Mouse (Mus musculus) midbrain, embryonic 11.5 days (tissue): Measurements from ENCODE around the gene Eppin. TPM values are rescaled to one million over a fixed set of nuclear protein-coding genes. Genes with fewer than 3 reads are reported as not detected.
A peak's percentile ranks its signal among the peaks of the same experiment; 100 is the strongest.
"Not testable (repeated sequence)": the region's sequence is repeated elsewhere in the genome, so short reads cannot be mapped to it uniquely, and the experiment has no call there.

Experiments used
- ATAC-seq: fragments of 200-750 bp; cut with Nextera tagmentation; 2 replicates; pipeline ENCODE4 v1.8.0; 2017; ENCODE audit warnings: moderate TSS enrichment, moderate library complexity; ENCODE audit not compliant: low FRiP score
- DNase-seq: peaks from one replicate; pipeline ENCODE4 v3.0.0; 2015; ENCODE audit warnings: low spot score; ENCODE audit errors: missing footprints
- H3K27ac ChIP-seq: fragments of 300-500 bp; sonication (generic); 2 replicates; pipeline ENCODE4 v1.5.1; 2014; ENCODE audit warnings: low read depth, low read length
- H3K27me3 ChIP-seq: fragments of 300-500 bp; sonication (generic); 2 replicates; pipeline ENCODE4 v1.6.1; 2014; ENCODE audit warnings: mild to moderate bottlenecking, low read length, moderate library complexity, mixed read lengths; ENCODE audit not compliant: control insufficient read depth, insufficient read depth
- H3K36me3 ChIP-seq: fragments of 300-500 bp; sonication (generic); 2 replicates; pipeline ENCODE4 v1.6.1; 2014; ENCODE audit warnings: mild to moderate bottlenecking, low read length, moderate library complexity, mixed read lengths; ENCODE audit not compliant: control insufficient read depth, insufficient read depth
- H3K4me1 ChIP-seq: fragments of 300-500 bp; sonication (generic); 2 replicates; pipeline ENCODE4 v1.6.1; 2014; ENCODE audit warnings: low read length; ENCODE audit not compliant: control insufficient read depth, insufficient read depth
- H3K4me2 ChIP-seq: fragments of 300-500 bp; sonication (generic); 2 replicates; pipeline ENCODE4 v1.6.1; 2014; ENCODE audit warnings: mild to moderate bottlenecking, moderate library complexity
- H3K4me3 ChIP-seq: fragments of 300-500 bp; sonication (generic); 2 replicates; pipeline ENCODE4 v1.5.1; 2014; ENCODE audit warnings: low read depth, low read length
- H3K9ac ChIP-seq: fragments of 300-500 bp; sonication (generic); 2 replicates; pipeline ENCODE4 v1.6.1; 2014; ENCODE audit warnings: low read length
- H3K9me3 ChIP-seq: fragments of 300-500 bp; sonication (generic); 2 replicates; pipeline ENCODE4 v1.6.1; 2016; ENCODE audit warnings: low read length; ENCODE audit not compliant: control insufficient read depth
- WGBS: fragments of 180-500 bp; shearing (Covaris S2); extraction: QIAGEN DNeasy Blood & Tissue Kit; methylation state at CpG from one replicate; pipeline ENCODE4 v1.1.7; 2014; 5-methylcytosine and 5-hydroxymethylcytosine counted together
- polyA plus RNA-seq: library from polyadenylated mRNA; unstranded; fragments of >200 nt; fragmentation: Nextera tagmentation; extraction: Ambion mirVana; gene quantifications from 2 replicates; pipeline ENCODE4 v1.2.1, GENCODE M21; 2014

The Eppin gene
- polyA plus RNA-seq: not detected in 2 replicates

GRCm38 (mm10) chr2:164593494-164593893 is at the start of gene Eppin:
Gene Eppin, minus strand, starts transcription at chr2:164593594.
- ATAC-seq (no peak), DNase-seq (no peak)
- no peaks in the 10 kb centered on the region for H3K36me3 ChIP-seq
- no peak within 1 kb of the TSS for H3K4me2 ChIP-seq
- no peaks in the 10 kb centered on the region for H3K9me3 ChIP-seq
- WGBS: 80% methylated on average over 4 of the region's 4 CpGs
- no peak within 1 kb of the TSS for H3K4me3 ChIP-seq
- H3K27ac ChIP-seq: no peak within 1 kb of the TSS
- no peak within 1 kb of the TSS for H3K9ac ChIP-seq
- H3K4me1 ChIP-seq: no peaks in the 10 kb centered on the region
- H3K27me3 ChIP-seq: no peaks in the 10 kb centered on the region

- no peaks in the 10 kb centered on the region for H3K36me3 ChIP-seq
- 84% methylated on average over 13 of the region's 13 CpGs for WGBS
- no peaks in the 10 kb centered on the region for H3K4me1 ChIP-seq
- no peak overlapping the region for H3K9ac ChIP-seq
- no peaks in the 10 kb centered on the region; the same call in 1 of the 2 replicates for H3K9me3 ChIP-seq
- ATAC-seq: no peak
- DNase-seq: no peak
- no peak overlapping the region for H3K4me2 ChIP-seq
- no peak overlapping the region for H3K4me3 ChIP-seq
- no peak overlapping the region for H3K27ac ChIP-seq
- no peaks in the 10 kb centered on the region for H3K27me3 ChIP-seq
Measured at GRCm38 (mm10) chr2:164641881-164642673, 48.7 kb upstream of the Eppin start.

- WGBS: 71% methylated on average over 7 of the region's 7 CpGs
Measured at GRCm38 (mm10) chr2:164641129-164641528, 47.7 kb upstream of the Eppin start.

GRCm38 (mm10) chr2:164638696-164639095 is 45.3 kb upstream of the Eppin start, which contains the start of gene Wfdc16:
Gene Wfdc16, minus strand, starts transcription at chr2:164638796.
- DNase-seq: no peak
- H3K36me3 ChIP-seq: no peaks in the 10 kb centered on the region
- no peak within 1 kb of the TSS for H3K4me2 ChIP-seq
- WGBS: 85% methylated on average over 3 of the region's 3 CpGs
- H3K9me3 ChIP-seq: no peaks in the 10 kb centered on the region; the same call in 1 of the 2 replicates
- H3K27me3 ChIP-seq: no peaks in the 10 kb centered on the region
- H3K27ac ChIP-seq: no peak within 1 kb of the TSS
- no peak within 1 kb of the TSS for H3K4me3 ChIP-seq
- ATAC-seq: no peak
- no peaks in the 10 kb centered on the region for H3K4me1 ChIP-seq
- no peak within 1 kb of the TSS for H3K9ac ChIP-seq

More at GRCm38 (mm10) chr2:164641129-164641528, 47.7 kb upstream of the Eppin start:
- no peak for DNase-seq
- no peaks in the 10 kb centered on the region; the same call in 1 of the 2 replicates for H3K9me3 ChIP-seq
- H3K4me1 ChIP-seq: no peaks in the 10 kb centered on the region
- ATAC-seq: no peak
- H3K36me3 ChIP-seq: no peaks in the 10 kb centered on the region
- no peak overlapping the region for H3K27ac ChIP-seq
- no peak overlapping the region for H3K4me2 ChIP-seq
- H3K27me3 ChIP-seq: no peaks in the 10 kb centered on the region
- H3K9ac ChIP-seq: no peak overlapping the region
- H3K4me3 ChIP-seq: no peak overlapping the region

- Histone ChIP-seq H3K4me3 (no peak overlapping the region), H3K27ac (no peak overlapping the region), H3K9me3 (no peaks in the 10 kb centered on the region; the same call in 1 of the 2 replicates), H3K9ac (no peak overlapping the region), H3K4me1 (no peaks in the 10 kb centered on the region), H3K36me3 (no peaks in the 10 kb centered on the region), H3K27me3 (no peaks in the 10 kb centered on the region), H3K4me2 (no peak overlapping the region)
- peak; percentile 82 for DNase-seq
- ATAC-seq: no peak
- WGBS: 83% methylated on average over 9 of the region's 9 CpGs
Measured at GRCm38 (mm10) chr2:164635266-164635665, 41.9 kb upstream of the Eppin start.

- no peak for DNase-seq
- no peaks in the 10 kb centered on the region for H3K36me3 ChIP-seq
- H3K4me1 ChIP-seq: no peaks in the 10 kb centered on the region
- no peaks in the 10 kb centered on the region for H3K27me3 ChIP-seq
- H3K27ac ChIP-seq: no peak overlapping the region
- H3K4me3 ChIP-seq: no peak overlapping the region
- 88% methylated on average over 4 of the region's 4 CpGs for WGBS
- H3K9me3 ChIP-seq: no peaks in the 10 kb centered on the region
- no peak for ATAC-seq
- no peak overlapping the region for H3K9ac ChIP-seq
- H3K4me2 ChIP-seq: no peak overlapping the region
Measured at GRCm38 (mm10) chr2:164621775-164622174, 28.4 kb upstream of the Eppin start.

GRCm38 (mm10) chr2:164619050-164619449 is 25.7 kb upstream of the Eppin start:
- no peaks in the 10 kb centered on the region for H3K36me3 ChIP-seq
- no peaks in the 10 kb centered on the region for H3K27me3 ChIP-seq
- H3K9me3 ChIP-seq: no peaks in the 10 kb centered on the region
- no peak overlapping the region for H3K4me2 ChIP-seq
- 86% methylated on average over 5 of the region's 5 CpGs for WGBS
- no peak overlapping the region for H3K27ac ChIP-seq
- ATAC-seq (no peak), DNase-seq (no peak)
- H3K9ac ChIP-seq: no peak overlapping the region
- H3K4me1 ChIP-seq: no peaks in the 10 kb centered on the region
- H3K4me3 ChIP-seq: no peak overlapping the region

GRCm38 (mm10) chr2:164615386-164615785 is 22.0 kb upstream of the Eppin start:
- no peak overlapping the region for H3K4me3 ChIP-seq
- WGBS: 80% methylated on average over 3 of the region's 3 CpGs
- ATAC-seq: no peak

GRCm38 (mm10) chr2:164613471-164613870 is 20.1 kb upstream of the Eppin start, which contains the start of the genes Wfdc6b and Wfdc8:
Gene Wfdc6b, plus strand, starts transcription at chr2:164613522.
Gene Wfdc8, minus strand, starts transcription at chr2:164613626.
- not testable (repeated sequence) for H3K4me1 ChIP-seq, H3K27me3 ChIP-seq, H3K4me2 ChIP-seq, H3K27ac ChIP-seq, H3K4me3 ChIP-seq, ATAC-seq, H3K36me3 ChIP-seq, H3K9ac ChIP-seq, H3K9me3 ChIP-seq, DNase-seq
- 74% methylated on average over 8 of the region's 8 CpGs for WGBS

More at GRCm38 (mm10) chr2:164615386-164615785, 22.0 kb upstream of the Eppin start:
- Histone ChIP-seq H3K27me3 (no peaks in the 10 kb centered on the region), H3K36me3 (no peaks in the 10 kb centered on the region), H3K4me2 (no peak overlapping the region), H3K4me1 (no peaks in the 10 kb centered on the region), H3K27ac (no peak overlapping the region), H3K9ac (no peak overlapping the region), H3K9me3 (no peaks in the 10 kb centered on the region)
- no peak for DNase-seq
